Mouse (Mus musculus) naive thymus-derived CD4-positive, alpha-beta T cell, adult 2 months (primary cell): ENCODE measurements around the gene Mag.
A peak's percentile ranks its signal among the peaks of the same experiment; 100 is the strongest.
"Not testable (repeated sequence)": the region's sequence is repeated elsewhere in the genome, so short reads cannot be mapped to it uniquely, and the experiment has no call there.

Experiments used
- DNase-seq: peaks from one replicate; pipeline ENCODE4 v3.0.0-alpha.2; 2011; ENCODE audit warnings: low read depth

Mag gene

DNA sequence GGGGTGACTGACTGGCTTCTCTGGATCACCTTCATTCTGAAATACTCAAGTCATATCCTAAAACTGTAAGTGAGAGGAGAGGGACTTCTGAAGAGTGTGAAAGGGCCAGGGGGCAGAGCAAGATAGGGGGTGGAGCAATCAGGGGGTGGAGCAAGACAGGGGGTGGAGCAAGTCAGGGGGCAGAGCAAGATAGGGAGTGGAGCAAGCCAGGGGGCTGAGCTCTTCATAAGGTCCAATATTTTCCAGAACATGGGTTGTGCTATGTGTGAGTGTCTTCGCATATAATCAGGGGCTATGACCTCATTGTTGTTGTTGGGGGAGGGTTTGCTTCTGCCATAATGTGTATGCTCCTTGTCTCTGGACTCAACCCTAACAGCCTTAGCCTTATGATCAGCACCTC lies 25.4 kb upstream of the Mag start:
- DNase-seq, result peak; percentile 57

DNA sequence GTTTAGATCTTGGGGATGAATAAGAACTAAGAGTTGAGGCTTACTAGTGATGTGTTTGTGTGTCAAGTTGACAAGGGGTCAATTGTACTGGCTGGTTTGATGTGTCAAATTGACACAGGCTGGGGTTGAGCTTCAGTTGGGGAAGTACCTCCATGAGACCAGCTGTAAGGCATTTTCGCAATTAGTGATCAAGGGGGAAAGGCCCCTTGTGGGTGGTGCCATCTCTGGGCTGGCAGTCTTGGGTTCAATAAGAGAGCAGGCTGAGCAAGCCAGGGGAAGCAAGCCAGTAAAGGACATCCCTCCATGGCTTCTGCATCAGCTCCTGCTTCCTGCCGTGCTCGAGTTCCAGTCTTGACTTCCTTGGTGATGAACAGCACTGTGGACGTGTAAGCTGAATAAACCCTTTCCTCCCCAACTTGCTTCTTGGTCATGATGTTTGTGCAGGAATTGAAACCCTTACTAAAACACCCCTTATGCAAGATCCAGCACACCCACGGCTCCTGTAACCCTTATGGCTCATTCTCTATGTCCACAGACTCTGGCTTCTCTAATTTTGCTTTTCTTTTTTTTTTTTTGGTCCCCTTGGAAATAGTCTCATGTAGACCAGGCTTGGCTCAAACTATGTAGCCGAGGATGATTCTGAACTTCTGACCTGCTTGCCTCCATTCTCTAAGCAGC lies 20.9 kb upstream of the Mag start:
- not testable (repeated sequence) for DNase-seq

DNA sequence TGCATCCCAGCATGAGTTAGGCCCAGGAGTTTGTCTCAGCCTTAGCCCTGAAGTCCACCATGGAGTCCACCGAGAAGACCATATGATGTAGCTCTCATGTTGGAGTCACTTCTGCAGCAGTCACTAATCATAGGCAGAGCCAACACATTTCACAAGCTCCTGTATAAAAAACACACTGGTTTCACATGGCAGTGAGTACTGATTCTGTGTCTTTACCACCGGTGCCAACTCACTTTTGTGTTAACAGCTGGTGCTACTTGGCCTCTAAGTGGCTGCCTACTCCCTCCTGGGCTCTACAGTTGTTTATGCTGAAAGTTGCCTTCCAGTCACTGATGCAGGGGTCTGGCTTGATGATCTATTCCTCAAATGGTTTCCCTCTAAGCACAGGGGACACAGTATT lies 9.9 kb upstream of the Mag start, which contains the start of gene Hamp2:
Hamp2 (minus strand) TSS at position 101 of the 400 bp plus-strand sequence.
- DNase-seq, result not testable (repeated sequence)

DNA sequence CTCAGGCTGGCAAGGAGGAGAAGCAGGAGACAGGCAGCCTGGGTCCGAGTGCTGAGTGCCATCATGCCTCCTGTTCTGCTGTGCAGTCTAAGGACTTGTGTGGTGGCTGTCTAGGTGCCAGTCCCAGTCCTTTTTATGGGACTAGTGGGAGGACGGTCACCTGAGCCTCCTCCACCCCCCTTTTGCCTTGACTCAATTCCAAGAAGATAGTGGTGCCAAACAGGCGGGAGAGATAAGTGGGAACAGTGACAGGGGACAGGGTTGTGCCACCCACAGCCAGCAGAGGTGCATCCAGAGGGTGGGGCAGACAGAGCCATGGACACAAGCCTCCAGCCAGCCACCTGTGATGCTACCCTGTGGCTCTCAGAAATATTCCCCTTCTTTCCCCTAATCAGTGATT lies 9.4 kb upstream of the Mag start:
- DNase-seq, result no peak

DNA sequence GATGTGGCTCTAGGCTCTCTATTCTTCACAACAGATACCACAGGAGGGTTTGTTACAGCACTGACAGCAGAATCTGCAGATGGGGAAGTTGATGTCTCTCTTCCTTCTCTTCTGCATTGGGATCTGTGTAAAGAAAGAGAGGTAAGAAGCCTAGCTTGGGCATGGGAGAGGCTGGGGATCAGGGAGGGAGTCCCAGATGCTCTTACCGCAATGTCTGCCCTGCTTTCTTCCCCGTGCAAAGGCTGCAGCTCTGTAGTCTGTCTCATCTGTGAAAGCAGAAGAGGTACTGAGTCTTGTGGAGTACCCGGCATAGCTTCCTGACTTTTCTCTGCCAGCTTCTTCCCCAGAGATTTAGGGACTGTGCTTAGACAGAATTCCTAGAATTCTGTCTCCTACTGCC lies 7.8 kb upstream of the Mag start:
- not testable (repeated sequence) for DNase-seq

DNA sequence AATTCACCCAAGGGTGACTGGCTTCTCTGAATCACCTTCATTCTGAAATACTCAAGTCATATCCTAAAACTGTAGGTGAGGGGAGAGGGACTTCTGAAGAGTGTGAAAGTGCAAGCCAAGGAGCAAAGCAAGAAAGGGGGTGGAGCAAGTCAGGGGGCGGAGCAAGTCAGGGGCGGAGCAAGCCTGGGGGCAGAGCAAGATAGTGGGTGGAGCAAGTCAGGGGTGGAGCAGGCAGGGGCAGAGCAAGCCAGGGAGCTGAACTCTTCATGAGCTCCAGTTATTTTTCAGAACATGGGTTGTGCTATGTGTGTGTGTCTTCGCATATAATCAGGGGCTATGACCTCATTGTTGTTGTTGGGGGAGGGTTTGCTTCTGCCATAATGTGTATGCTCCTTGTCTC lies 5.5 kb upstream of the Mag start:
- no peak for DNase-seq

DNA sequence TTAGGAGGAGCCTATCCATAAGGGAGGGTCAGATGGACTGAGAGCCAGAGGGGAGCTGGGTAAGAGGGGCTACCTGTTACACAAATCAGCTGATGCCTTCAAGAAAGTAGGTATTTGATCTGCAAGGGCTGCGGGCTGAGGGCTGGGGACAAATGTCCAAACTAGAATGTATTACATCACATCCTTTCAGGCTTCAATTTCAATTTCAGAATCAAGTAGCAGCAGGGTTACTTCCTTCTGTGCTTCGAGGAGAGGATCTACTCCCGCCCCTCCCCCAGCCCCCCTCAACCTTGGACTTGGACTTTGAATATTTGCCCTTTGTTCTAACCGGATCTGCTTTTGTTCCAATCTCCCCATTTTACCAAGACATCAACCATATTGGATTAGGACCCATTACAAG lies 2.5 kb upstream of the Mag start:
- no peak for DNase-seq

DNA sequence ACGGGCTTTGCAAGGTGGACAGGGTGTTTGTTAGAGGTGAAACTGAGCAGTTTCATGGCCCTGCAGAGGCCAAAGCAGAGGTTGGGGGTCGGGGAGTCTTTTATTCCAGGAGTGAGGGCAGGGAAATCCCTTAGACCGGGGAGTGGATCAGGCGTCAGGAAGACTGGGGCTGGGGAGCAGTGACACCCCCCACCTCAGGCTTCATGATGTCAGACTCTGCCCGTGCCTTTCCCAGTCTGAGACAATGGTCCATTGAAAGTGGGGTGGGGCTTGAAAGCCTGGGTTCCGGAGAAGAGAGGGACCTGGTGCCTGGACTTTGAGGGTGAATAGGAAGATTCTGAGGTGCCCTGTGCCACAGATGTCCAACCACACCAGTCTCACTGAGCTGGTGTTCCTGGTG lies 2.0 kb upstream of the Mag start:
- DNase-seq, result no peak

DNA sequence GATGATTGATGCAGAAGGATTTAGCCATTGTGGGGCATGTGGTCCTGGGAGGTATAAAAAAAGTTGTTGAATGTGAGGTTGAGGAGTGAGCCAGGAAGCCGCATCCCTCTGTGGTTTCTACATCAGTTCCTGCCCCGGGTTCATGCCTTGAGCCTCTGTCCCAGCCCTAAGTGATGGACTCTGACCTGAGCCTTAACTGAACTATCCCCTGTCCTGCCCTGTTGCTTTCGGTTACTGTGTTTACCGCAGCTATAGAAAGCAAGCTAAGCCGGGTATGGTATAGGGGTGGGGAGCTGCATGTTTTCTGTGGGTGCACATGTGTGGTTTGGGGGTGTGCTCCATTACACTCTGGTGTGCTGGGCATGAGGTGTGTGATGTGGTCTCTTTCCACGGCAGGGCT lies 4.9 kb downstream of the Mag start:
- DNase-seq, result peak; percentile 24

DNA sequence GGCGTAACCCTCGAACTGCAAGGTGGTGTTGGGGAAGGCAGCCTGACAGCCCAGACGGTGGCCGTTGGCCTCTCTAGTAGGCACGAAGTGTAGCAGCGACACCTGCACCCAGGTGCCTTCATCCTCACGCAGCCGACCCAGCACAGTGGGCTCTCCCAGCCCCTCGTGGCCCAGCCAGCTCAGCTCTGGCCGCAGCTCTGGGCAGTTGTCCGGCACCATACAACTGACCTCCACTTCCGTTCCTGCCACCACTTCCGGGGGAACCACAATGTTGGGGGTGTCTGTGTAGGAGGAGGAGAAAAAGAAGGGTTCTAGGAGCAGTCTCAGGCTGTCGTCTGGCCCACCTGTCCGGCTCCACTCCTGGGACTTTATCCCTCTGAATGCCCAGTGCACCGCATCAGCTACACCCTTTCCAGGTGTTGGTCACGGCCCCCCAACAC lies 5.7 kb downstream of the Mag start:
- DNase-seq, result no peak

DNA sequence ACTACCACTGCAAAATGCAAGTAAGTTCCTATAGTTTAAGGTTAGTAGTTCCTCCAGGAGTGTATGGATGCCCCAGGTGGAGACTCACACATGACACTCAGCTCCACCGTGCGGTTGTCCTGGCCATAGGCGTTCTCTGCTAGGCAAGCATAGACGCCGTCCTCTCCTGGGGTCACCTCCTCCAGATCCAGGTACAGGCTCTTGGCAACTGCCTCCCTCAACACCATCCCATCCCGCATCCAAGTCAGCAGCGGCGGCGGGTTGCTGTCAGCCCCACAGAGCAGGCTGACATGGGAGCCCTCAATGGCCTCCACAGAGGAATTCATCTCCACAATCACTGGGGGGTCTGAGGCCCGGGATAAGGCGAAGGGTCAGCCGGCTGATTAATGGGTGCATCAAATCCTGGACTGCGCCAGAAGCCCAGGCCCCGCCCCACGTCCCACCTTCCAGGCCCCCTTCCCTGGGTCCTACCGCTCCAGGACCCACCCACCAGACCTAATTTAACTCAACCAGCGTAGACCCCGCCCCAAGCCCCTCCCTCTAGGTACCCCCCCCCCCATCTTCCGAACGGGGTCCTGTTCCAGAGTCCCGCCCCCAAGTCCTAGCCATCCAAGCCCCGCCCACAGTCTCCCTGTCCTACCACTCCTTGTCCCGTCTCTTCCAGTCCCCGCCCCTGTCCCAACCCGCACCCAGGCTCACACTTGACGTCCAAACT lies 6.2 kb downstream of the Mag start:
- DNase-seq, result no peak

DNA sequence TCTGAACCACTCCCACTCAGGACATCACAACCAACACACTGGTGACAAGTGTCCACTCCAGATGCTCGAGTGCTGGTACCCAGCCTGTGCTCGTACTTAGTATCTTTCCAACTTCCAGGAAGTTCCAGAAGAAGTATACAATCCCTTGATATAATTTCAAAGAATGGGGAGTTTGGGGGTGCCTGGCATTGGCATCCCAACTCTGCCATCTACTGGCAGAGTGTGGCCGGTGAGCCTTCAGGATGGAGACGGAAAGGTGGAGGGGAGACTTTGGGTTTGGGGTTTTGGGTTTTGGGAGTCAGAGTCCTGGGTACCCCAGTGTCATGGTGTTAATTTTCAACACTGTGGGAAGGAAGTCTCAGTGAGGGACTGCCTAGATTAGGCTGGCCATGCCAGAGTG lies 10.6 kb downstream of the Mag start:
- DNase-seq, result peak; percentile 31

DNA sequence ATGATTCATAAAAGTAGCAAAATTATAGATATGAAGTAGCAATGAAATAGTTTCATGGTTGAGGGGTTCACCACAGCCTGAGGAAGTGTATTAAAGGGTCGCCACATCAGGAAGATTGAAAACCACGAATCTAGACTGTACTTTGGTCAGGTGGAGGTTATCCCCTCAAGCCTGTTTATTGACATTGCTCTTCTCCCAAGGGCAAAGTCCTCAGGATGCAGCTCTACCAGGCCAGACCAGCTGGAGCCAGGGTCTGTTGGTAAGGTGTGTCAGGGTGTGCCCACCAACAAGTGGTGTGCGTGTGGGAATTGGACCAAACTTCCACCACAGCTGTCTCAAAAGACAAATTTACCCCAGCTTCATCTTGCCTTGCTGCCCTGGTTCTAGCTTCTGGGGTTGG lies 19.5 kb downstream of the Mag start:
- no peak for DNase-seq

DNA sequence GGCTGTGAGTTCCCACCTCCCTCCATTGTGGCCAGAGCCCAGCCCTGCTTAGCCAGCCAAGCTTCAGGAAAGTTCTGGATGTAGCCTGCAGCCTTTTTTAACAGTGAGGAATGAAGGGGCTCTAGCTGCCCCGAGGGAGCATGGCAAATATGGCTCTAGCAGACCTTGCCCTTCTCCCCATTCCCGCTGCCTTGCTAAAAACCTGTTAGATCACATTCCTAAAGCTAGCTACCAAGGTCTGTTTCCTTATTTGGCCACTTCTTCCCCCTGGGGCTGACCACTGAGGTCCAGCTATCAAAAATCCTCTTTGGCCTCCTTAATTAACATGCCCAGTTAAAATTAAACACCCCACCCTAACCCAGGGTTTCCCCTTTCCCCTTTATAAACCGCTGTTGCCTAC lies 22.2 kb downstream of the Mag start:
- DNase-seq, result no peak

DNA sequence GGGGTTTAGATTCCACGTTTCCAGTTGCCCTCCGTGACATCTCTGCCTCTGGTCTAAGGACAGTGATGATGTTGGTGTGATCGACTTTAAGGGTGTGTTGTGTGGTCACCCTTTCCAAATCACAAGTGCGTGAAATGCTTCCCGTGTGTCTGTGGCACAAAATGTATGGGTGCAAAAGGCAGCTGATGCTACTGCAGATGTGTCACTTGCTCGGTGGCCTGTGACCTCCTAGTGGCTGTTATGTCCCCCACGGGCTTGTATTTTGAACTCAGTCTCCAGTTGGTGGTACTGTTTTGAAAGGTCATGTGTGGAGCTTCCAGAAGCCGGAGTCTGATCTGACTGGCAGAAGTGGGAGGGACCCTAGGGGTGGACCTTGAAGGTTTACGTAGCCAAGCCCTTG lies 22.9 kb downstream of the Mag start:
- no peak for DNase-seq

DNA sequence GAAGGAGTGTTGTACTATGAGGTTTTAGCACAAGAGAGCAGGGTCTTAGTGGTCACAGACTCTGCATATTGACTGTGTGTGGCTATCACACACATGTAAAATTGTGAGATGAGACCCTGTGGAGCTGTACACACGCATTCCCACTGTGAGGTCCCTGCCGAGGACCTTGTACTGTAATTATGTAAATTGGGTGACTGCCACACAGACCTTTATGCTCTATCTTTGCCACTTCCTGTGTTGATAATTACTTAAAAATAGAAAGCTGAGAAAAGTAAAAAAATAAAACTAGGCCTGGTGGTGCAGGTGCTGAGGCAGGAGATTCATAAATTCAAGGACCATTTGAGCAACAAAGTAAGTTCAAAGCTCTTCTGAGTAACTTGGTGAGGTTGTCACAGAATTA lies 24.0 kb downstream of the Mag start:
- no peak for DNase-seq

DNA sequence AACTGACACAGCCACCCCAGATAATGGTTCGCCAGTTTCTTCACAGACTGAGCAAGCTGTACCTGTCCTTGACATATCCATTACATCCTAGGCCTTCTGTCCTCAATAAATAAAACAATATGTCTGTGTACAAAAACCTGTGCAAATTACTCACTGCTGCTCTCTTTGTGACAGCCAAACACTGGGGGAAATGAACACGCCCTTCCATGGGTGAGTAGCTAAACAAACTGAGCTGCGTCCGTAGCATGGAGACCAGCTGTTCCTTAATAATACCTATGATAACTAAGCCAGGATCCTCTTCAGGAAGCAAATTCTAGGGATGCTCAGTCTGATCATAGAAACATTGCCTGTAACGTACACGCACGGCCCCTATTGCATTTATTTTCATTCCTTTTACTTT lies 25.9 kb downstream of the Mag start:
- DNase-seq, result no peak

DNA sequence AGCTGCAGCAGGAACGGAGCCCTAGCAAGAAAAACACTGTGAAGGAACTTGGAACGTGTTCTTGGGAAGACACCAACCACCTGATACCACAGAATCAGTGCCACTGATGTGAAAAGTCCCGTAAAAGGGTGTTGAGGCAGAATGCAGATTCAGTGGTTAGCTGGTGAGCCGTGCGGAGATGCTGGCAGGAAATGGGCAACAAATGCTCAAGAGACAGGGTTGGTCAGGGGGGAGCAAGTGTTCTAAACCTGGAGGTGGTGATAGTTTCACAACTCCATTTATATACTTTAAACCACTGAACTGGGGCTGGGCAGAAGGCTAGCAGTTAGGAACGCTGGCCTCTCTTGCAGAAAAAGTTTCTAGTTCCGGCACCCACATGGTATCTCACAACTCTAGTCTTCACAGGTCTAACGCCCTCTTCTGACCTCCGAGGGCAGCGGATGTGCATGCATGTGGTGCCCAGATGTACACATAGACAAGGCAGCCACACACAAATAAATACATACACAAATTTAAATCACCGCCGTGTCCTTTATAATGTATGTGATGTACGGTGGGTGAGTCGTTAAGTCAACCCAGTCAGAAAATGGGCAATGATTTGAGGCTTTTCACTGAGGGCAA lies 27.0 kb downstream of the Mag start:
- DNase-seq, result peak; percentile 21

DNA sequence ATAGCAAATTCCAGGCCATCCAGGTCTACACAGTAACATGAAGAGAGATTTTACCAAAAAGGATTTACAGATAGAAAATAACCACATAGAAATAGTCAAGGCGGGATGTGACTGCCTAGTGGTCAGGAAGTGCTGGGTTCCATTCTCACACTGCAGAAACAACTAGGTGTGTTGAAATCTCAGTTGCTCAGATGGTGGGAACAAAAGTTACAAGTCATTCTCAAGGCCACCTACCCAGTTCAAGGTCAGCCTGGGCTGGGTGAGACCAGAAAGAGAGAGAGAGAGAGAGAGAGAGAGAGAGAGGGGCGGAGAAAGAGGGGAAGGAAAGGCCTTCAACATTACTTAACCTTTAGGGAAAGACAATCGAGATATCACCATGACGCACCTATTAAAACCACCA lies 27.8 kb downstream of the Mag start:
- no peak for DNase-seq

DNA sequence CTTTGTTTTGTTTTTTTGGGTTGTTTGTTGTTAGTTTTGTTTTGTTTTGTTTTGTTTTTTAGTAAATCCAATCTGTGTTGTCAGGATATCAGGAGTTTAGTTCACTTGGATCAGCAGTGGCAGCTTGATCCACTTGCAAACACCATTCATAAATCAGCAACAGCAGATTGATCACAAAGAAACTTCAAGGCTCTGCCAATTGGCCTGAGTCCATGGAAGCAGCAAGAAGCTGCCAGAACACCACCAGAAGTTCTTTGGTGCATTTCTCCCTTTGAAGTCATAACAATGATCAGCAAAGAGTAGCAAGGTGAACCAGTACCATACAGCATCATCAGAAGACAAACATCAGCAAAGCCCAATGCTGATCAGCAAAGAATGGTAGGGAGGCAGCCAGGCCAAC lies 30.6 kb downstream of the Mag start:
- DNase-seq, result no peak

DNA sequence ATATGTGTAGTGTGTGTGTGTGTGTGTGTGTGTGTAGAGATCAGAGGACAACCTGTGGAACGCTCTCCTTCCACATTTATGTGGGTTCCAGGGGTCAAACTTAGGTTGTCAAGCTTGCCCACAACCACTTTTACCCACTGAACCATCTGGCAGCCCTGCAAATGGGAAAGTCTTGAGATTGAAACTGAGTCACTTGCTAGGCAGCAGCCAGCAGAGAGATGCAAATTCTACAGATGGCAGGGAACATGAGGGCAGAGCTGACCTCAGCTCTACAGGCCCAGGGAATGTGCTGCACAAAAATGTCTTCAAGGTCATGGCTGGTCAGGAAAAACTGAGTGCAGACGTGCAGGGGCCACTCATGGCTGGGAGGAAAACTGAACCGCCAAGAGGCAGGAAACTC lies 33.3 kb downstream of the Mag start:
- DNase-seq, result no peak

DNA sequence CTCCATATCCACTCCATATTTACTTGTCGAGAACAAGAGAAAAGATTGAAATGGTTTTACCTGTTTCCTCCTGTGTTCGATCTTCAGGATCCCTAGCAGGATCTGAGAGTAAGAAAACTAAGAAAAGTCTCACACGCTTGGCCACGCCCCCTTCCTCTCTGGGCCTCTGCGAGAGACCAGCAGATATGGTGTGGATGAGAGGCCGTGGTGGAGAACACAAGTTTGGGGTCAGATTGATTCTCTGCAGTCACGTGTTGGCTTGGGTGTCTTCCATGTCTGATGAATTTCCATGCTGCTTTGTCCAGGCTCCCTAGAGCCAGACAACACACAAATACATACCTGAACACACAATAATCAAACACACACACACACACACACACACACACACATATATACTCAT lies 34.5 kb downstream of the Mag start, which contains the start of gene Cd22:
Cd22 (minus strand) TSS at position 167 of the 400 bp plus-strand sequence.
- no peak for DNase-seq

DNA sequence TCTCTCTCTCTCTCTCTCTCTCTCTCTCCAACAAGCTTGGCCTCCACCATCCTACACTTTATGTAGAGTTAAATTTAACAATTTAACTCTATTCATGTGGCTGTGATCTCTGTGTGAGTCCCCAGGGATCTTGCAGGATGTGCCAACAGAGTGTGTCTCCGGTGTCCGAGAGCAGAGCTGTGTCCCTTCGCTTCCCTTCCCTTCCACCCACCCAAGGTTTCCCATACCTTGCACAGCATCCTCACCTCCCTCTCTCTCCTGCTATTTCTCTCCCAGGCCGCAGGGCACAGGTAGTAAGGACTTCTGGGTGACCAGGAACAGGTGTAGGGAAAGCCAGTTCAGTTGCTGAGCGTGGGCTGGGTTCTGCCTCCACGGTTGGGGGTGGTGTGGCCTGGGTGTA lies 35.7 kb downstream of the Mag start:
- no peak for DNase-seq
